Mouse (Mus musculus) testis, postnatal 10 days (tissue): ENCODE results near the gene Cars.
"Not testable (repeated sequence)": the region's sequence is repeated elsewhere in the genome, so short reads cannot be mapped to it uniquely, and the experiment has no call there.

Experiments used
- DNase-seq: peaks from one replicate; pipeline ENCODE4 v3.0.0; 2021; ENCODE audit warnings: low spot score

The Cars gene

GRCm38 (mm10) chr7:143583956-143584355 is 15.9 kb downstream of the Cars start:
- DNase-seq: peak; percentile 88

- DNase-seq: no peak
Observed at GRCm38 (mm10) chr7:143583025-143583424, 16.9 kb downstream of the Cars start.

GRCm38 (mm10) chr7:143575751-143576150 is 24.1 kb downstream of the Cars start:
- no peak for DNase-seq

- no peak for DNase-seq
Observed at GRCm38 (mm10) chr7:143565648-143566039, 34.2 kb downstream of the Cars start.

GRCm38 (mm10) chr7:143565015-143565647 is 34.8 kb downstream of the Cars start:
- DNase-seq: no peak

GRCm38 (mm10) chr7:143563787-143564186 is 36.1 kb downstream of the Cars start:
- DNase-seq: no peak

- no peak for DNase-seq
Observed at GRCm38 (mm10) chr7:143557616-143558015, 42.3 kb downstream of the Cars start.

- DNase-seq: peak; percentile 54
Observed at GRCm38 (mm10) chr7:143556964-143557610, 42.8 kb downstream of the Cars start.

GRCm38 (mm10) chr7:143549588-143550220 is 50.2 kb downstream of the Cars start:
- no peak for DNase-seq

GRCm38 (mm10) chr7:143548976-143549457 is 50.9 kb downstream of the Cars start, which contains the start of gene Nap1l4:
Nap1l4 (minus strand) TSS chr7:143549106.
- DNase-seq: peak; percentile 96

- DNase-seq: peak; percentile 89
Observed at GRCm38 (mm10) chr7:143548231-143548961, 51.5 kb downstream of the Cars start.

- DNase-seq: no peak
Observed at GRCm38 (mm10) chr7:143546554-143546953, 53.3 kb downstream of the Cars start.

GRCm38 (mm10) chr7:143544368-143544767 is 55.5 kb downstream of the Cars start:
- DNase-seq: peak; percentile 63

- no peak for DNase-seq
Observed at GRCm38 (mm10) chr7:143538671-143539070, 61.2 kb downstream of the Cars start.

- DNase-seq: not testable (repeated sequence)
Observed at GRCm38 (mm10) chr7:143538229-143538628, 61.7 kb downstream of the Cars start.

- no peak for DNase-seq
Observed at GRCm38 (mm10) chr7:143536251-143536650, 63.6 kb downstream of the Cars start.

- no peak for DNase-seq
Observed at GRCm38 (mm10) chr7:143533284-143533683, 66.6 kb downstream of the Cars start.

GRCm38 (mm10) chr7:143532410-143532809 is 67.5 kb downstream of the Cars start:
- no peak for DNase-seq

GRCm38 (mm10) chr7:143519333-143519732 is 80.6 kb downstream of the Cars start:
- DNase-seq: no peak

- no peak for DNase-seq
Observed at GRCm38 (mm10) chr7:143514416-143514768, 85.5 kb downstream of the Cars start.

GRCm38 (mm10) chr7:143513763-143514415 is 86.0 kb downstream of the Cars start:
- no peak for DNase-seq

GRCm38 (mm10) chr7:143511335-143511712 is 88.6 kb downstream of the Cars start:
- DNase-seq: no peak
